Mouse (Mus musculus): Measurements from ENCODE around the gene Apobr. TPM values are rescaled to one million over a fixed set of nuclear protein-coding genes. Genes with fewer than 3 reads are reported as not detected.

Apobr gene
- polyA plus RNA-seq, 1 experiment from 2014 or later, result 2.2 TPM

GRCm38 (mm10) chr7:126587779-126588178 is 3.0 kb downstream of the Apobr start:
- ATAC-seq (ENCODE audit: insufficient read depth, low FRiP score), result peak; percentile 38; the same call in 1 of the 2 replicates
- Histone ChIP-seq H3K27me3 (ENCODE audit: control insufficient read depth, insufficient read depth, low read length) (no peaks in the 10 kb centered on the region; the same call in none of the 2 replicates), H3K27ac (ENCODE audit: low read length) (no peak overlapping the region), H3K4me1 (ENCODE audit: control insufficient read depth, insufficient read depth, low read length) (no peaks in the 10 kb centered on the region), H3K9ac (ENCODE audit: low read length) (peak overlapping the region; percentile 31), H3K9me3 (replicated peaks; ENCODE audit: control insufficient read depth, low read length) (no peaks in the 10 kb centered on the region), H3K36me3 (ENCODE audit: control insufficient read depth, insufficient read depth, low read length) (no peaks in the 10 kb centered on the region), H3K4me3 (replicated peaks; ENCODE audit: low read length) (peak overlapping the region; percentile 14; the same call in 1 of the 2 replicates), H3K4me2 (ENCODE audit: low read depth, low read length) (peak overlapping the region; percentile 34)
- WGBS, result 7% methylated on average over 16 of the region's 16 CpGs

GRCm38 (mm10) chr7:126594862-126595561 is 10.3 kb downstream of the Apobr start, which contains the start of gene Il27:
Gene Il27 (minus strand): TSS chr7:126594941.
- Histone ChIP-seq H3K9me3 (replicated peaks; ENCODE audit: control insufficient read depth, low read length) (no peaks in the 10 kb centered on the region), H3K36me3 (ENCODE audit: control insufficient read depth, insufficient read depth, low read length) (no peaks in the 10 kb centered on the region), H3K4me2 (ENCODE audit: low read depth, low read length) (no peak within 1 kb of the TSS), H3K4me3 (replicated peaks; ENCODE audit: low read length) (no peak within 1 kb of the TSS), H3K9ac (ENCODE audit: low read length) (no peak within 1 kb of the TSS), H3K4me1 (ENCODE audit: control insufficient read depth, insufficient read depth, low read length) (no peaks in the 10 kb centered on the region), H3K27me3 (ENCODE audit: control insufficient read depth, insufficient read depth, low read length) (no peaks in the 10 kb centered on the region), H3K27ac (ENCODE audit: low read length) (no peak within 1 kb of the TSS)
- ATAC-seq (ENCODE audit: insufficient read depth, low FRiP score), result no peak
- 77% methylated on average over 11 of the region's 11 CpGs for WGBS

- Histone ChIP-seq H3K9ac (ENCODE audit: low read length) (no peak overlapping the region), H3K36me3 (ENCODE audit: control insufficient read depth, insufficient read depth, low read length) (no peaks in the 10 kb centered on the region), H3K27ac (ENCODE audit: low read length) (no peak overlapping the region), H3K4me1 (ENCODE audit: control insufficient read depth, insufficient read depth, low read length) (no peaks in the 10 kb centered on the region), H3K27me3 (ENCODE audit: control insufficient read depth, insufficient read depth, low read length) (no peaks in the 10 kb centered on the region), H3K9me3 (replicated peaks; ENCODE audit: control insufficient read depth, low read length) (no peaks in the 10 kb centered on the region), H3K4me2 (ENCODE audit: low read depth, low read length) (no peak overlapping the region), H3K4me3 (replicated peaks; ENCODE audit: low read length) (no peak overlapping the region)
- ATAC-seq (ENCODE audit: insufficient read depth, low FRiP score), result no peak
- 77% methylated on average over 5 of the region's 5 CpGs for WGBS
Measured at GRCm38 (mm10) chr7:126595890-126596289, 11.1 kb downstream of the Apobr start.

GRCm38 (mm10) chr7:126596414-126596813 is 11.7 kb downstream of the Apobr start:
- WGBS, result 44% methylated on average over 6 of the region's 6 CpGs

GRCm38 (mm10) chr7:126598919-126599318 is 14.2 kb downstream of the Apobr start:
- Histone ChIP-seq H3K4me2 (ENCODE audit: low read depth, low read length) (no peak overlapping the region), H3K36me3 (ENCODE audit: control insufficient read depth, insufficient read depth, low read length) (no peaks in the 10 kb centered on the region), H3K4me3 (replicated peaks; ENCODE audit: low read length) (no peak overlapping the region), H3K4me1 (ENCODE audit: control insufficient read depth, insufficient read depth, low read length) (no peaks in the 10 kb centered on the region), H3K27ac (ENCODE audit: low read length) (peak overlapping the region; percentile 14; the same call in 1 of the 2 replicates), H3K27me3 (ENCODE audit: control insufficient read depth, insufficient read depth, low read length) (no peaks in the 10 kb centered on the region), H3K9ac (ENCODE audit: low read length) (no peak overlapping the region), H3K9me3 (replicated peaks; ENCODE audit: control insufficient read depth, low read length) (no peaks in the 10 kb centered on the region)
- ATAC-seq (ENCODE audit: insufficient read depth, low FRiP score), result no peak
- WGBS, result 77% methylated on average over 6 of the region's 6 CpGs

More at GRCm38 (mm10) chr7:126596414-126596813, 11.7 kb downstream of the Apobr start:
- no peak overlapping the region for H3K27ac ChIP-seq (ENCODE audit: low read length)
- no peak overlapping the region for H3K4me3 ChIP-seq (replicated peaks; ENCODE audit: low read length)
- ATAC-seq (ENCODE audit: insufficient read depth, low FRiP score), result no peak
- H3K9ac ChIP-seq (ENCODE audit: low read length), result no peak overlapping the region
- no peak overlapping the region for H3K4me2 ChIP-seq (ENCODE audit: low read depth, low read length)
- H3K36me3 ChIP-seq (ENCODE audit: control insufficient read depth, insufficient read depth, low read length), result no peaks in the 10 kb centered on the region
- no peaks in the 10 kb centered on the region for H3K9me3 ChIP-seq (replicated peaks; ENCODE audit: control insufficient read depth, low read length)
- no peaks in the 10 kb centered on the region for H3K27me3 ChIP-seq (ENCODE audit: control insufficient read depth, insufficient read depth, low read length)
- H3K4me1 ChIP-seq (ENCODE audit: control insufficient read depth, insufficient read depth, low read length), result no peaks in the 10 kb centered on the region

GRCm38 (mm10) chr7:126601896-126602295 is 17.2 kb downstream of the Apobr start:
- 32% methylated on average over 5 of the region's 5 CpGs for WGBS

GRCm38 (mm10) chr7:126602650-126603049 is 17.9 kb downstream of the Apobr start:
- ATAC-seq (ENCODE audit: insufficient read depth, low FRiP score), result no peak
- Histone ChIP-seq H3K4me2 (ENCODE audit: low read depth, low read length) (no peak overlapping the region), H3K36me3 (ENCODE audit: control insufficient read depth, insufficient read depth, low read length) (no peaks in the 10 kb centered on the region), H3K4me1 (ENCODE audit: control insufficient read depth, insufficient read depth, low read length) (0 out of 2 replicates have a peak, but pooled peaks cover 5% of the 10 kb centered on the region), H3K9ac (ENCODE audit: low read length) (no peak overlapping the region), H3K27ac (ENCODE audit: low read length) (no peak overlapping the region), H3K4me3 (replicated peaks; ENCODE audit: low read length) (no peak overlapping the region), H3K27me3 (ENCODE audit: control insufficient read depth, insufficient read depth, low read length) (no peaks in the 10 kb centered on the region), H3K9me3 (replicated peaks; ENCODE audit: control insufficient read depth, low read length) (no peaks in the 10 kb centered on the region)
- 74% methylated on average over 3 of the region's 3 CpGs for WGBS

More at GRCm38 (mm10) chr7:126601896-126602295, 17.2 kb downstream of the Apobr start:
- H3K9ac ChIP-seq (ENCODE audit: low read length), result no peak overlapping the region
- no peaks in the 10 kb centered on the region for H3K4me1 ChIP-seq (ENCODE audit: control insufficient read depth, insufficient read depth, low read length)
- no peak overlapping the region for H3K27ac ChIP-seq (ENCODE audit: low read length)
- H3K4me2 ChIP-seq (ENCODE audit: low read depth, low read length), result no peak overlapping the region
- no peaks in the 10 kb centered on the region for H3K27me3 ChIP-seq (ENCODE audit: control insufficient read depth, insufficient read depth, low read length)
- no peak for ATAC-seq (ENCODE audit: insufficient read depth, low FRiP score)
- no peak overlapping the region for H3K4me3 ChIP-seq (replicated peaks; ENCODE audit: low read length)
- H3K36me3 ChIP-seq (ENCODE audit: control insufficient read depth, insufficient read depth, low read length), result no peaks in the 10 kb centered on the region
- no peaks in the 10 kb centered on the region for H3K9me3 ChIP-seq (replicated peaks; ENCODE audit: control insufficient read depth, low read length)

GRCm38 (mm10) chr7:126606611-126607010 is 21.9 kb downstream of the Apobr start:
- Histone ChIP-seq H3K36me3 (ENCODE audit: control insufficient read depth, insufficient read depth, low read length) (no peaks in the 10 kb centered on the region), H3K27me3 (ENCODE audit: control insufficient read depth, insufficient read depth, low read length) (no peaks in the 10 kb centered on the region), H3K9ac (ENCODE audit: low read length) (no peak overlapping the region), H3K27ac (ENCODE audit: low read length) (peak overlapping the region; percentile 29; the same call in 1 of the 2 replicates), H3K4me3 (replicated peaks; ENCODE audit: low read length) (no peak overlapping the region), H3K4me2 (ENCODE audit: low read depth, low read length) (no peak overlapping the region), H3K9me3 (replicated peaks; ENCODE audit: control insufficient read depth, low read length) (no peaks in the 10 kb centered on the region), H3K4me1 (ENCODE audit: control insufficient read depth, insufficient read depth, low read length) (0 out of 2 replicates have a peak, but pooled peaks cover 5% of the 10 kb centered on the region)
- WGBS, result 66% methylated on average over 5 of the region's 5 CpGs
- ATAC-seq (ENCODE audit: insufficient read depth, low FRiP score), result no peak

- Histone ChIP-seq H3K9ac (ENCODE audit: low read length) (no peak overlapping the region), H3K4me1 (ENCODE audit: control insufficient read depth, insufficient read depth, low read length) (0 out of 2 replicates have a peak, but pooled peaks cover 5% of the 10 kb centered on the region), H3K36me3 (ENCODE audit: control insufficient read depth, insufficient read depth, low read length) (no peaks in the 10 kb centered on the region), H3K27me3 (ENCODE audit: control insufficient read depth, insufficient read depth, low read length) (no peaks in the 10 kb centered on the region), H3K9me3 (replicated peaks; ENCODE audit: control insufficient read depth, low read length) (no peaks in the 10 kb centered on the region), H3K4me2 (ENCODE audit: low read depth, low read length) (no peak overlapping the region), H3K27ac (ENCODE audit: low read length) (no peak overlapping the region), H3K4me3 (replicated peaks; ENCODE audit: low read length) (no peak overlapping the region)
- ATAC-seq (ENCODE audit: insufficient read depth, low FRiP score), result no peak
- WGBS, result 55% methylated on average over 3 of the region's 3 CpGs
Measured at GRCm38 (mm10) chr7:126607064-126607463, 22.3 kb downstream of the Apobr start.
